ENCODE assay signal across 8 mouse cellular contexts in the genomic region with DNA sequence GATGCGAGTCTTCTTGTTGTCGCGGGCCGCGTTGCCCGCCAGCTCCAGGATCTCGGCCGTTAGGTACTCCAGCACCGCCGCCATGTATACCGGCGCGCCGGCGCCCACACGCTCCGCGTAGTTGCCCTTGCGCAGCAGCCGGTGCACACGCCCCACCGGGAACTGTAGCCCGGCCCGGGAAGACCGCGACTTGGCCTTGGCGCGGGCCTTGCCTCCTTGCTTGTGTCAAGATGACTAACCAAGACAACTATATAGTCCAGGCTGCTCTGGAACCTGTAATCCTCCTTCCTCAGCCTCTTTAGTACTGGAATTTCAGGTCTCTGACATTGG. TPM values are rescaled to one million over a fixed set of nuclear protein-coding genes. Genes with fewer than 3 reads are reported as not detected.
DNase-seq lines count a peak whose midpoint lies in the region; ATAC-seq lines count a peak whose summit lies in the region.
"Not testable (repeated sequence)": the region's sequence is repeated elsewhere in the genome, so short reads cannot be mapped to it uniquely, and the experiment has no call there.

No protein-coding gene starts in this region.

- not testable (repeated sequence) for H3K27me3 ChIP-seq in embryonic facial prominence, embryonic 14.5 days (replicated peaks; ENCODE audit: control insufficient read depth, insufficient read depth, low read length); limb, embryonic 10.5 days (ENCODE audit: low read depth, poor library complexity, severe bottlenecking)
- peaks cover 15% of the 10 kb centered on the region for H3K27me3 ChIP-seq in midbrain, embryonic 10.5 days (ENCODE audit: low read depth, poor library complexity, severe bottlenecking)

- WGBS in embryonic facial prominence, embryonic 14.5 days, result 10% methylated on average over 14 of the region's 28 CpGs
- WGBS in limb, embryonic 10.5 days, result 9% methylated on average over 28 of the region's 28 CpGs
- 10% methylated on average over 28 of the region's 28 CpGs for WGBS in midbrain, embryonic 10.5 days

- H3K4me3 ChIP-seq in embryonic facial prominence, embryonic 14.5 days (ENCODE audit: low read depth, low read length), result peak overlapping the region; percentile 28
- peak overlapping the region; percentile 34 for H3K4me3 ChIP-seq in limb, embryonic 10.5 days
- H3K4me3 ChIP-seq in midbrain, embryonic 10.5 days, result peak overlapping the region; percentile 46

- not testable (repeated sequence) for H3K27ac ChIP-seq in embryonic facial prominence, embryonic 14.5 days (replicated peaks; ENCODE audit: low read depth, low read length)
- H3K27ac ChIP-seq in limb, embryonic 10.5 days, result peak overlapping the region; percentile 74
- peak overlapping the region; percentile 42; the same call in 1 of the 2 replicates for H3K27ac ChIP-seq in midbrain, embryonic 10.5 days (replicated peaks)

- H3K4me2 ChIP-seq in embryonic facial prominence, embryonic 14.5 days (ENCODE audit: low read depth, low read length), result peak overlapping the region; percentile 50

- ATAC-seq in embryonic facial prominence, embryonic 14.5 days (ENCODE audit: low read depth), result peak; percentile 41; the same call in 1 of the 2 replicates

- peak overlapping the region; percentile 53 for H3K9ac ChIP-seq in embryonic facial prominence, embryonic 14.5 days (ENCODE audit: low read depth, low read length)

- not testable (repeated sequence) for H3K4me1 ChIP-seq in embryonic facial prominence, embryonic 14.5 days (ENCODE audit: control insufficient read depth, insufficient read depth, low read length); limb, embryonic 10.5 days; midbrain, embryonic 10.5 days

- not testable (repeated sequence) for H3K9me3 ChIP-seq in embryonic facial prominence, embryonic 14.5 days (ENCODE audit: control insufficient read depth, low read length); limb, embryonic 10.5 days (replicated peaks); midbrain, embryonic 10.5 days (replicated peaks)

- H3K36me3 ChIP-seq in embryonic facial prominence, embryonic 14.5 days (ENCODE audit: control insufficient read depth, insufficient read depth, low read length); limb, embryonic 10.5 days; midbrain, embryonic 10.5 days: not testable (repeated sequence)

- DNase-seq in adrenal gland, postnatal 36 days, result peak; percentile 44 to 59
- DNase-seq in embryonic facial prominence, embryonic 14.5 days (ENCODE audit: low spot score); limb, embryonic 10.5 days (ENCODE audit: low spot score): not testable (repeated sequence)
- peak; percentile 27 for DNase-seq in heart, adult 8-10 months (ENCODE audit: low spot score)
- peak; percentile 57 for DNase-seq in kidney, adult 18-20 months
- peak; percentile 23 for DNase-seq in midbrain, embryonic 10.5 days (ENCODE audit: low spot score)
- DNase-seq in right cerebral cortex, postnatal 36 days (ENCODE audit: low spot score in 2 of 2), result peak; percentile 20 to 51
- DNase-seq in urinary bladder, postnatal 36 days (ENCODE audit: low spot score in 2 of 2), result peak; percentile 37 to 43

RNA-seq across cellular contexts. Expression of gene Nxnl2, which starts 32.0 kb away (rescaled TPM):
- total RNA-seq in adrenal gland, postnatal 36 days (2021), result under 1 TPM in 1 of 2 experiments, not detected in 1; 0.30 TPM
- polyA plus RNA-seq in embryonic facial prominence, embryonic 14.5 days (2014; fragmentation: Nextera tagmentation; extraction: Ambion mirVana), result 1.6 and 2.4 TPM in 2 replicates
- total RNA-seq in heart, adult 8-10 months (2022), result under 1 TPM in 3 of 4 experiments, not detected in 1; 0.28 to 0.47 (median 0.34) TPM
- 0.75 and 2.0 TPM in 2 replicates for polyA plus RNA-seq in limb, embryonic 10.5 days (2016; fragmentation: Nextera tagmentation; extraction: Ambion mirVana)
- 0.30 and 0.70 TPM in 2 replicates for polyA plus RNA-seq in midbrain, embryonic 10.5 days (2016; fragmentation: Nextera tagmentation; extraction: Ambion mirVana)
